Mouse (Mus musculus) stomach, postnatal 0 days (tissue): ENCODE measurements at regions not wholly inside any gene's neighbourhood (a gene's known extent, or its start where the extent isn't known, plus 50 kb on each side); places are given as distances from the start of the nearest gene placed in this dataset.
A peak's percentile ranks its signal among the peaks of the same experiment; 100 is the strongest.

ENCODE experiments used
- ATAC-seq: fragments of 200-750 bp; cut with Nextera tagmentation; 2 replicates; pipeline ENCODE4 v1.8.0; 2017; ENCODE audit not compliant: low FRiP score, low TSS enrichment
- DNase-seq: peaks from one replicate; pipeline ENCODE4 v3.0.0-alpha.2; 2016; ENCODE audit warnings: low spot score
- H3K27ac ChIP-seq: fragments of 300-500 bp; sonication (generic); replicated peaks from 2 replicates; pipeline ENCODE4 v1.5.1; 2014; ENCODE audit warnings: mild to moderate bottlenecking, control low read depth
- H3K27me3 ChIP-seq: fragments of 300-500 bp; sonication (generic); 2 replicates; pipeline ENCODE4 v1.6.1; 2014; ENCODE audit warnings: low read length; ENCODE audit not compliant: control insufficient read depth, insufficient read depth
- H3K36me3 ChIP-seq: fragments of 300-500 bp; sonication (generic); 2 replicates; pipeline ENCODE4 v1.6.1; 2014; ENCODE audit warnings: low read length, mixed read lengths; ENCODE audit not compliant: control insufficient read depth, insufficient read depth
- H3K4me1 ChIP-seq: fragments of 300-500 bp; sonication (generic); replicated peaks from 2 replicates; pipeline ENCODE4 v1.6.1; 2014; ENCODE audit warnings: antibody characterized with exemption; ENCODE audit not compliant: control insufficient read depth, insufficient read depth
- H3K4me2 ChIP-seq: fragments of 300-500 bp; sonication (generic); replicated peaks from 2 replicates; pipeline ENCODE4 v1.6.1; 2014; ENCODE audit warnings: low read depth, mild to moderate bottlenecking, control low read depth, moderate library complexity
- H3K4me3 ChIP-seq: fragments of 300-500 bp; sonication (generic); 2 replicates; pipeline ENCODE4 v1.5.1; 2014; ENCODE audit warnings: low read depth, low read length, control low read depth
- H3K9ac ChIP-seq: fragments of 300-500 bp; sonication (generic); 2 replicates; pipeline ENCODE4 v1.6.1; 2014; ENCODE audit warnings: mild to moderate bottlenecking, low read length, control low read depth, mixed read lengths
- H3K9me3 ChIP-seq: fragments of 300-500 bp; sonication (generic); 2 replicates; pipeline ENCODE4 v1.6.1; 2016; ENCODE audit warnings: low read length; ENCODE audit not compliant: control insufficient read depth
- CTCF ChIP-seq: IDR thresholded peaks from 2 replicates; pipeline ENCODE4 v1.5.1; 2016; ENCODE audit warnings: antibody characterized with exemption, low read depth, mild to moderate bottlenecking, moderate library complexity
- EP300 ChIP-seq: optimal IDR thresholded peaks from 2 replicates; pipeline ENCODE3; 2016; ENCODE audit warnings: antibody characterized with exemption
- WGBS: fragments of 180-500 bp; shearing (Covaris S2); extraction: QIAGEN DNeasy Blood & Tissue Kit; methylation state at CpG from one replicate; pipeline ENCODE4 v1.1.7; 2014; 5-methylcytosine and 5-hydroxymethylcytosine counted together

DNA sequence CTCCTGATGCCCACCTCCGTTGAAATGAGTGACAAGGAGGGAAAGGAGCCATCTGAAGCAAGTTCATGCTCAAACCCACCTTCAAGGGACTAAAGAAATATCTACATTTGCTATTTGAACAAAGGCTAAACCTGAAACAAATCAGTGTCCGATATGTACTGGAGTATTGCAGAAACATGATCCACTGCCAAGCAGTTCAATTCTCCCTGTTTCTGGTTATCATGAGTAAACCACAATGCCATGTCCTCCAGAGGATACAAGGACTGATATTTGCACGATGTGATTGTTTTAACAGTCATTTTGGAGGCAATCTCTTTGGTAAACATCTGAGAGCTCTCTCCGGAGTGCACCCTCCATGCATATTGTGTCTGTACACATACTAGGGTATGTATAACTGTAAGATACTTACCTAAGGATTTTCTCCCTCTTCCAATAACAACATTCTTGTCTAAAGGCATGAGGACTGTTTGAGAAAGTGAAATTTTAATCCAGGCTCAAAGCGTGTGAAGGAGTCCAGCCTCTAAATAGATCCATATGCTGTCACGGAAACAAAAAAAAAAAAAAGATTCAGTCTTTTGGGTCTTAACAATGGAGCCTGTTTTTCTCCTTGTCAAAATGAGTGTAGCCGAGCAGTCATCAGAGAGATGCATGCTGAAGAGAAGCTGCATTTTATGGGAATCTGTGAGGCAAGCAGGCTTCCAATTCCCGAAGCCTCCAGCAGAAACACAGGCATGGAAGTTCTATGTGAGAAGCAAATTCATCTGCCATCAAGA lies 141.3 kb downstream of the Tmem26 start:
- WGBS = 36% methylated on average over 8 of the region's 8 CpGs
- no peak for ATAC-seq
- Histone ChIP-seq H3K9me3 (no peaks in the 10 kb centered on the region), H3K4me1 (no peaks in the 10 kb centered on the region), H3K9ac (no peak overlapping the region), H3K4me3 (no peak overlapping the region), H3K27me3 (no peaks in the 10 kb centered on the region), H3K4me2 (no peak overlapping the region), H3K27ac (no peak overlapping the region), H3K36me3 (no peaks in the 10 kb centered on the region)
- no peak for DNase-seq
- TF ChIP-seq EP300 (no peak), CTCF (no peak)

DNA sequence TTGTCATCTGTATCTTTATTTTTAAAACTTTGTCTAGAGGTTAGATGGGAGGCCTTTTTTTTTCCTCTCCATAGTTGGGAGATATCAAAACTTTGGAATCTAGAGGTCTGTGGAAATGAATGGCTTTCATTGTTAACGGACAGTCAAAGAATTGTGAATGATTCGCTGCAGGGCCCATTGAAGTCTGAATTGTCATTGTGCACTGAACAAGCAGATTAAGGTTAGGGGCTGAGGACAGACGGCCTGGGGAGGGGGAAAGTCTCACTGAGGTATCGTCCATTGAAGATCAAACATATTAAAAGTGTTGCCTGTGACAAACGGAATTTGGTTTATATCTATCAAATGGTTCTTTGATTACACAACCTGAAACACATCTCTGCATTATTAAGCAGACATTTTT lies 142.3 kb downstream of the Tmem26 start:
- DNase-seq (no peak), ATAC-seq (no peak)
- H3K4me3 ChIP-seq = no peak overlapping the region
- H3K9me3 ChIP-seq = no peaks in the 10 kb centered on the region
- no peak overlapping the region for H3K9ac ChIP-seq
- 63% methylated on average over 5 of the region's 5 CpGs for WGBS
- H3K4me1 ChIP-seq = no peaks in the 10 kb centered on the region
- H3K4me2 ChIP-seq = no peak overlapping the region
- H3K27me3 ChIP-seq = no peaks in the 10 kb centered on the region
- H3K36me3 ChIP-seq = no peaks in the 10 kb centered on the region
- H3K27ac ChIP-seq = no peak overlapping the region
- TF ChIP-seq EP300 (no peak), CTCF (no peak)

DNA sequence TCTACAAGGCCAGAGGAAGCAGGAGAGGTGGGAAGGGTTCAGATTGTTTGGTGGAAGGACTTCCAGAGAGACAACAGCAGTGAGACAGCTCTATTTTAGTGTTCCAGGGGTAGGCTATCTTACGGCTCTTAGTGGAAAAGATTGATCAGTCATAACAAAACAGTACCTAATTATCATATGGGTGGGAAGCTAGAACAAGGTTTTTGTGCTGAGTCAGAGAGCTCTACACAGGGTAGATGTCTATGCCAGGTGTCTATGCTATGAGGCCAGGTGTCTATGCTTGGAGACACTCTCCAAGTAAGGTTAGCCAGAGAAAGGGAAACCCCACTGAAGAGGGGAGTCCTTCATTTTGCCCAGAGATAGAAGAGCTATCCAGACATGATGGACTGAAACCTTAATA lies 143.9 kb downstream of the Tmem26 start:
- ATAC-seq = no peak
- no peaks in the 10 kb centered on the region for H3K36me3 ChIP-seq
- no peak overlapping the region for H3K4me3 ChIP-seq
- no peaks in the 10 kb centered on the region for H3K9me3 ChIP-seq
- H3K4me2 ChIP-seq = no peak overlapping the region
- no peak for TF ChIP-seq CTCF
- no peak for TF ChIP-seq EP300
- no peaks in the 10 kb centered on the region for H3K27me3 ChIP-seq
- H3K9ac ChIP-seq = no peak overlapping the region
- DNase-seq = no peak
- H3K27ac ChIP-seq = no peak overlapping the region
- 95% methylated on average over 1 of the region's 1 CpGs for WGBS
- no peaks in the 10 kb centered on the region for H3K4me1 ChIP-seq

DNA sequence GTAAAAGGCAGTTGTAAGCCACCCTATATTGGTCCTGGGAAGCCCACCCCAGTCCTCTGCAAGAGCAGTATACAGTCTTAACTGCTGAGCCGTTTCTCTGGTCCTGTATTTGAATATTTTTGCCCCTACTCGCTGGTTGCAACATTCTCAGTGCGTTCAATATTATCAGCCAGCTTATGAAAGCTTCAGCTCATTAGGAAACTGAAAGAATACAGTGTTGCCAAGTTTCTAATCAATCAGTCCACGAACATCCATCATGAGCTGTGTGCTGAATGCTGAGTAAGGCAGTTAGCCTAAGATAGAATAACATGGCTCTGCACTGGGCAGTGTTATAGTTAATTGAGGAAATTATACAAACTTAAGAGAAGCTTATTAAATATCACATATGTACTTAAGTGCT lies 148.7 kb downstream of the Tmem26 start:
- no peaks in the 10 kb centered on the region for H3K4me1 ChIP-seq

DNA sequence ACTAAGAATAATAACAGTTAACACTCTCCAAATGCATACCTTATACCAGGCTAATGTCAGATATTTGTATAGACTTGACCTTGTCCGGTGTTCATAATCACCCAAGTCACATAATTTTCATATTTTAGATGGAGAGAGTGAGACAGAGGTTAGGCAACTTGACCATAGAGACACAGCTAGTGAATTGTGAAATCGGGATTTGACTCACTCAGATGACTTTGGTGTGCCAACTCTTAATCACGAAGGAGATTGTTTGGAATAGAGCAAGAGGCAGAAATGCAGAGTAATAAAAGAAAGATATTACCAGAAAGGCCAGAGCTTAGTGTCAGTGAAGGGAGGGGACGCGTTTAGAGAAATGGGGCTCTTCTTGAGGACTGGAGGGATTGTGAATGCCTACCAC lies 152.2 kb downstream of the Tmem26 start:
- no peak overlapping the region for H3K27ac ChIP-seq
- H3K4me3 ChIP-seq = no peak overlapping the region
- no peaks in the 10 kb centered on the region for H3K4me1 ChIP-seq
- no peaks in the 10 kb centered on the region for H3K27me3 ChIP-seq
- DNase-seq (no peak), ATAC-seq (no peak)
- 64% methylated on average over 5 of the region's 5 CpGs for WGBS
- H3K36me3 ChIP-seq = no peaks in the 10 kb centered on the region
- H3K9ac ChIP-seq = no peak overlapping the region
- TF ChIP-seq CTCF (no peak), EP300 (no peak)
- H3K4me2 ChIP-seq = no peak overlapping the region
- H3K9me3 ChIP-seq = no peaks in the 10 kb centered on the region

More for the DNA sequence above, 148.7 kb downstream of the Tmem26 start:
- no peaks in the 10 kb centered on the region for H3K36me3 ChIP-seq
- no peak overlapping the region for H3K9ac ChIP-seq
- no peaks in the 10 kb centered on the region for H3K27me3 ChIP-seq
- no peak overlapping the region for H3K4me3 ChIP-seq
- H3K27ac ChIP-seq = no peak overlapping the region
- ATAC-seq (no peak), DNase-seq (no peak)
- H3K9me3 ChIP-seq = no peaks in the 10 kb centered on the region
- 63% methylated on average over 4 of the region's 4 CpGs for WGBS
- TF ChIP-seq EP300 (no peak), CTCF (no peak)
- H3K4me2 ChIP-seq = no peak overlapping the region

DNA sequence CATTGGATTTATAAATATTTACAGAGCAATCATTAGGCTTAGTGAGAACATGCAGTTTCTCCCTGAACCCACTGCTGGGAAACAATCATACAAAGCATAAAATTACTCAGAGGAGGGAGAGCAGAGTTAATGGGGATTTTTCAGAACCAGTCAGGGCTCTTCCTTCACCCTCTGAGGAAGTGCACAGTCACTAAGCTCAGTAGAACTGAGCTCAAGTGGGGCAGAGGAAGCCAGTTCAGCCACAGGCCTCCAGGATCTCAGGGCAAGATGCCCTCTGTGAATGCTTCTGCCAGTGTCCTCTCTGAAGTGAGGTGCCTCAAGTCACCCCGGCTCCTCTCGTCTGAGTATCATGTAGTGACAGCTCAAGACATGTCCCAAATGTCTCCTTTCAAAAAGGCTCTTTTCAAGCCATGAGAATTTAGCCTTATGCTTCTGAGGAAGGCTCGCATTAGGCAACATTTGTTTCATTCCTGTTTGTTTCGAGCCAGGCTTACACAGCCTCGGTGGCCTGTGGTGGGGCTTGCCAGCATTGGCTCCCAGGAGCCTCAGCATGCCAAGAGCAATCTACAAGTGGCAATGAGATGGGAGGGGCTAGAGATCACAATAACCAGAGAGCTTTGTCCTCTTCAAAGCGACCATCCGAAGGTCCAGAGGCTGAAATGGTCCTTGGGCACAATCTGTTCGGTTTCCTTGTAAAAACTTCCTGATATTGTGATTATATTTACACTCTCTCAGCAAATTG lies 169.8 kb downstream of the Tmem26 start:
- H3K9me3 ChIP-seq = no peaks in the 10 kb centered on the region
- H3K36me3 ChIP-seq = no peaks in the 10 kb centered on the region
- H3K27ac ChIP-seq = peak overlapping the region; percentile 84
- no peak overlapping the region for H3K4me2 ChIP-seq
- H3K9ac ChIP-seq = no peak overlapping the region; the same call in 1 of the 2 replicates
- ATAC-seq (peak; percentile 26; the same call in 1 of the 2 replicates), DNase-seq (no peak)
- TF ChIP-seq CTCF = no peak
- TF ChIP-seq EP300 = no peak
- H3K27me3 ChIP-seq = no peaks in the 10 kb centered on the region
- no peak overlapping the region for H3K4me3 ChIP-seq
- WGBS = 28% methylated on average over 8 of the region's 8 CpGs
- no peaks in the 10 kb centered on the region for H3K4me1 ChIP-seq
